Mouse (Mus musculus): Measurements from ENCODE around the gene Zcchc3. TPM values are rescaled to one million over a fixed set of nuclear protein-coding genes. Genes with fewer than 3 reads are reported as not detected.
A peak's percentile ranks its signal among the peaks of the same experiment; 100 is the strongest.
"Not testable (repeated sequence)": the region's sequence is repeated elsewhere in the genome, so short reads cannot be mapped to it uniquely, and the experiment has no call there.

Gene Zcchc3
- total and polyA plus RNA-seq, 3 experiments, result 12.9 to 22.8 (median 21.1) TPM

DNA sequence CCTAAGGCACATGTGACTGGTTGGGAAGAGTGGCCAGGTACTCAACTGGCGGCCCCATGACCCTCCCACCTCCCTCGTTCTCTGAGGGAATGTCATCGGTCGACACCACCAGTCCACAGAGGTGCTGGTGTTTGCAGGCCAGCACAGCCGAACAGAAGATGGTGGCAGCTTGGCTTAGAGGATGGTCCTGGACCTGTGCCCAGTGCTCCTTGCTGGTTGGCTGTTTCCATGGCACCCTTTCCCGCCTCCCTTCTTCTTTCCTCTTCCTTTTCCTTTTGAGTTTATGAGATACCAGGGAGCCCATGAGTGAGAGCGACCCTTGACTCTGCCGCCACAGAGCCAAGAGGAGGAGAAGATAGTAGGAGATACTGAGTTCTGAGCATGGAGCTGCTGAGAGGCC lies 28.5 kb upstream of the Zcchc3 start:
- Histone ChIP-seq H3K4me1 (ENCODE audit: insufficient read depth, low read depth, low read length) (peaks cover 40% of the 10 kb centered on the region), H3K36me3 (replicated peaks) (peaks cover 51% of the 10 kb centered on the region), H3K4me3 (ENCODE audit: low read depth, low read length) (no peak overlapping the region), H3K9me3 (replicated peaks) (no peaks in the 10 kb centered on the region), H3K27me3 (ENCODE audit: insufficient read depth, low read length) (peaks cover 6% of the 10 kb centered on the region; the same call in 1 of the 2 replicates)
- TF ChIP-seq GATA2 (IDR thresholded peaks at IDR 0.05; ENCODE audit: borderline replicate concordance, low read depth, low read length) (no peak), CTCF (IDR thresholded peaks at IDR 0.05; ENCODE audit: low read depth, low read length) (no peak)
- ATAC-seq (ENCODE audit: extremely low read depth, insufficient number of reproducible peaks, low FRiP score, poor library complexity, severe bottlenecking) (no peak), DNase-seq (ENCODE audit: low spot score) (no peak)

DNA sequence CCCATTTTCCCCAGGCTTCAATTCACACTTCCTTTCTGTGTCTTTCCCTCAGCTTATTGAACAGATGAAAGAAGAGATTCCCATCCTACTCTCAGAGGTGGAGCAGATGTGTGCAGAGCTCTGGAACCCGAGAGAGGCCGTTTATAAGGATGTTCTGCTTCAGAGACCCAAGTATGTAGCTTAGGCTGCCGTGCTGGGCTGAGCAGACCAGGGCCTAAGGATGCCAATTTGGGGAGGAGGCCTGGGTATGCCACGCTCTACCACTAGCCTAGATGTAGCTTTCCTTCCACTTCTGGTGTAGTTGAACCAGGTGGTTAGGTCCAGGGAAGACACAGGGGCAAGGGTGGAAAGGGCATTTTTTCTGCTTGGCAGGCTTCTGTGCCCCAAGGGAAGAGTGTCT lies 27.5 kb upstream of the Zcchc3 start:
- ATAC-seq (ENCODE audit: extremely low read depth, insufficient number of reproducible peaks, low FRiP score, poor library complexity, severe bottlenecking), result no peak
- Histone ChIP-seq H3K4me1 (ENCODE audit: insufficient read depth, low read depth, low read length) (peaks cover 42% of the 10 kb centered on the region), H3K9me3 (replicated peaks) (no peaks in the 10 kb centered on the region), H3K27me3 (ENCODE audit: insufficient read depth, low read length) (peaks cover 6% of the 10 kb centered on the region; the same call in 1 of the 2 replicates), H3K36me3 (replicated peaks) (peaks cover 51% of the 10 kb centered on the region), H3K4me3 (ENCODE audit: low read depth, low read length) (no peak overlapping the region)
- DNase-seq (ENCODE audit: low spot score), result no peak
- TF ChIP-seq POLR2AphosphoS5 (IDR thresholded peaks at IDR 0.05; ENCODE audit: insufficient replicate concordance, low read depth, low read length), result no peak
- TF ChIP-seq GATA1 (IDR thresholded peaks at IDR 0.05; ENCODE audit: borderline replicate concordance, low read length), result no peak

DNA sequence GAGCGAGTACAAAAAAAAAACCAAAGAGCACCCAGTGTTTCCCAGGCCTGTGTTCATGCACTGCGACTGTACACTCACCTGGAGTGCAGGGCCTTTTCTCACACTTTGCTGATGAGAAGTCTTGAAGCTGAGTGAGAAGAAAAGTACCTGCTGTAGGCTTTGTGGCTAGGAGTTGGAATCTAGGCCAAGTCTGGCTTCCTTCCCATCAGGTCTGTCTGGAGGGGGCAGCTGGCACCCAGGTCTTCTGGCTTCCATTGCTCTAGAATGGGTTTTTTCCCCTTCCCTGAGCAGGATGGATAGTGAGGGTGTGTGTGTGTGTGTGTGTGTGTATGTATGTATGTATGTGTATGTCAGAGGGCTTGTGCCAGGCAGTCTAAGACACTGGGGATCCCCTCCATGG lies 25.0 kb upstream of the Zcchc3 start:
- DNase-seq (ENCODE audit: low spot score) (no peak), ATAC-seq (ENCODE audit: extremely low read depth, insufficient number of reproducible peaks, low FRiP score, poor library complexity, severe bottlenecking) (no peak)
- Histone ChIP-seq H3K9me3 (replicated peaks) (no peaks in the 10 kb centered on the region), H3K27me3 (ENCODE audit: insufficient read depth, low read length) (peaks cover 6% of the 10 kb centered on the region; the same call in 1 of the 2 replicates), H3K4me1 (ENCODE audit: insufficient read depth, low read depth, low read length) (peaks cover 46% of the 10 kb centered on the region), H3K4me3 (ENCODE audit: low read depth, low read length) (no peak overlapping the region), H3K36me3 (replicated peaks) (peaks cover 51% of the 10 kb centered on the region)
- TF ChIP-seq TAL1 (conservative IDR thresholded peaks at IDR 0.05; ENCODE audit: low read depth, low read length) (no peak), POLR2AphosphoS5 (IDR thresholded peaks at IDR 0.05; ENCODE audit: insufficient replicate concordance, low read depth, low read length) (no peak), CTCF (IDR thresholded peaks at IDR 0.05; ENCODE audit: low read depth, low read length) (no peak), GATA1 (IDR thresholded peaks at IDR 0.05; ENCODE audit: borderline replicate concordance, low read length) (no peak), GATA2 (IDR thresholded peaks at IDR 0.05; ENCODE audit: borderline replicate concordance, low read depth, low read length) (no peak)

DNA sequence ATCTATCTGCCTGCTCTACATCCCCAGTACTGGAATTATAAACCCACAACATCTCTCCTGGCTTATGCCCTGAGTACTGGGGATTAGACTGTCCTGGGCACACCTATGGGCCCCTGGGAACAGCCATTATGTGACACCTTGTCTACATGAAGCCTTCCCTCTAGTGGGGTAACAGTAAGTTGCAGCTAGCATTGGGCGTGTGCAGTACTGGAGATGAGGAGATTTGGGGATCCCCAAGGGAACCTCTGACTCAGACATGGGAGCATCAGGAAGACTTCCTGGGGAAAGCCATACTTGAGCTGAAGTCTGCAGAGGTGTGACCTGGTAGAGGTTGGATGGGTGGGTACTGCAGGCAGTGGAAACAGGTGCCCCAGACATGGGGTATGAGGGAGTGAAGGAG lies 24.1 kb upstream of the Zcchc3 start:
- TF ChIP-seq CTCF (IDR thresholded peaks at IDR 0.05; ENCODE audit: low read depth, low read length), result no peak
- TF ChIP-seq GATA1 (IDR thresholded peaks at IDR 0.05; ENCODE audit: borderline replicate concordance, low read length), result no peak
- no peak for TF ChIP-seq TAL1 (conservative IDR thresholded peaks at IDR 0.05; ENCODE audit: low read depth, low read length)
- no peak for TF ChIP-seq POLR2AphosphoS5 (IDR thresholded peaks at IDR 0.05; ENCODE audit: insufficient replicate concordance, low read depth, low read length)
- no peak for TF ChIP-seq GATA2 (IDR thresholded peaks at IDR 0.05; ENCODE audit: borderline replicate concordance, low read depth, low read length)
- Histone ChIP-seq H3K27me3 (ENCODE audit: insufficient read depth, low read length) (peaks cover 6% of the 10 kb centered on the region; the same call in 1 of the 2 replicates), H3K4me1 (ENCODE audit: insufficient read depth, low read depth, low read length) (peaks cover 45% of the 10 kb centered on the region), H3K36me3 (replicated peaks) (peaks cover 48% of the 10 kb centered on the region), H3K9me3 (replicated peaks) (no peaks in the 10 kb centered on the region), H3K4me3 (ENCODE audit: low read depth, low read length) (no peak overlapping the region)
- DNase-seq (ENCODE audit: low spot score) (no peak), ATAC-seq (ENCODE audit: extremely low read depth, insufficient number of reproducible peaks, low FRiP score, poor library complexity, severe bottlenecking) (no peak)

DNA sequence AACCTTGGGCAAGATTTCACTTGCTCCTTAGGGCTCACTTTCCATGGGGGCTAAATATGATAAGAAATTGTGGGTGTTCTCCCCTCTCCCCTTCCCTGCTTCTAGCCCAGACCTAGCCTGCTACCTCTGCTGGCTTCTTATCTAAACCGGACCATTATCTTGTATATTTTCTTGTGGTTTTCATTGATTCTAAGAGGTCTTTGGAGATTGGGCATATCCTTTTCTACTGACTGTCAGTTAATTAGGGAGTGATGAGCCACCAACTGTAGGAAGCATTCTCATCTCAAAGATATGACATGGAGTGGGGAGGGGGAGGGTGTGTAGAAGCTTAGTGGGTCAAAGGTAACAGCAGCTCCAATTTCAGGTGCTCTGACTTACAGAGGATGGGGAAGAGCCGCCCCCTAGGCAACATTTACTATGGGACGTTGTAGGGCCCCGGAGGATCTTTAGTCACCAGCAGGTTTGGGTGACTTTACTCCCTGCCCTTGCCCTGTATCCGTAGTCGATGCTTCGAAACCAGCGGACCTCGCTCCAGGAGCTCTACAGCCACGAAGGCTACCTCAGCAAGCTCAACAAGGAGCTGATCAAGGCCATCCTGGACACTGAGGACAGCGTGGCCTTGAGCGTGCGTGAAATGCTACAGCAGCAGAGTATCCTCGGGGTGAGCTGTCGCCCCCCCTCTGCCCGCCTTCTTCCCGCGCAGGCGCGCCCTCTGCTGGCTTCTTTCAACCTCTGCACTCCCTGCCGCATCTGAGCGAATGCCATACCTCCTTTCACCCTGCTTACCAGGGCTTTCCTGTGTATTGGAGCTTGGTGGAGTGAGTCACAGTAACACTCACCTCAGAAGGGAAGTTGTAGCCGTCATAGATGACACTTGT lies 22.4 kb upstream of the Zcchc3 start:
- H3K4me1 ChIP-seq (ENCODE audit: insufficient read depth, low read depth, low read length), result peaks cover 48% of the 10 kb centered on the region
- no peaks in the 10 kb centered on the region for H3K9me3 ChIP-seq (replicated peaks)
- TF ChIP-seq GATA1 (IDR thresholded peaks at IDR 0.05; ENCODE audit: borderline replicate concordance, low read length), result no peak
- TF ChIP-seq CTCF (IDR thresholded peaks at IDR 0.05; ENCODE audit: low read depth, low read length), result peak; percentile 95
- H3K36me3 ChIP-seq (replicated peaks), result peaks cover 40% of the 10 kb centered on the region
- peak; percentile 47 for ATAC-seq (ENCODE audit: extremely low read depth, insufficient number of reproducible peaks, low FRiP score, poor library complexity, severe bottlenecking)
- peaks cover 2% of the 10 kb centered on the region for H3K27me3 ChIP-seq (ENCODE audit: insufficient read depth, low read length)
- peak; percentile 51 for DNase-seq (ENCODE audit: low spot score)
- H3K4me3 ChIP-seq (ENCODE audit: low read depth, low read length), result peak overlapping the region; percentile 68

DNA sequence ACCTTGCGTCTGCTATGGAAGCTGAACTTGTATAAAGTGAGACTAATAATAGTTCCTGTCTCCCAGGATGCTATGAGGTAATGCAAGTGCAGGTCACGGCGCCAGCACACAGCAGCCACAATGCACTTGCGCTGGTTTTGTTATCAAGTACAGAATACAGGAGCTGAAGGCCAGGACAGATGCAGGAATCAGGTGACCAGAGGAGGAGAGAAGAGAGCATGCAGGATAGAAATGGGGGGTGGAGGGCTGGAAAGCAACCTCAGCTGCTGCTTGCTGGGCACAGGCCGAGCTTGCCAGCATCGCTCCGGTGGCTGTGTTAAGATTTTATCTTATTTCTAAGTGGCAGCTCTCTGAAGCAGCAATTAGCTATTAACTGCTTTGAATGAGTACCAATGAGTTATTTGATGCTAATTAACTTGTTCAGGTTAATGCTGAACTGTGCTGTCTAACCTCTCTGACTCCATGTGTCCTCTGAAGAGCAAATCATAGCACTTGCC lies 21.6 kb upstream of the Zcchc3 start:
- TF ChIP-seq CTCF (IDR thresholded peaks at IDR 0.05; ENCODE audit: low read depth, low read length) (no peak), TAL1 (conservative IDR thresholded peaks at IDR 0.05; ENCODE audit: low read depth, low read length) (no peak), GATA1 (IDR thresholded peaks at IDR 0.05; ENCODE audit: borderline replicate concordance, low read length) (no peak), POLR2AphosphoS5 (IDR thresholded peaks at IDR 0.05; ENCODE audit: insufficient replicate concordance, low read depth, low read length) (no peak), GATA2 (IDR thresholded peaks at IDR 0.05; ENCODE audit: borderline replicate concordance, low read depth, low read length) (no peak)
- Histone ChIP-seq H3K4me1 (ENCODE audit: insufficient read depth, low read depth, low read length) (peaks cover 49% of the 10 kb centered on the region), H3K4me3 (ENCODE audit: low read depth, low read length) (peak overlapping the region; percentile 37; the same call in 1 of the 2 replicates), H3K9me3 (replicated peaks) (no peaks in the 10 kb centered on the region), H3K36me3 (replicated peaks) (peaks cover 39% of the 10 kb centered on the region), H3K27me3 (ENCODE audit: insufficient read depth, low read length) (peaks cover 2% of the 10 kb centered on the region)
- DNase-seq (ENCODE audit: low spot score) (no peak), ATAC-seq (ENCODE audit: extremely low read depth, insufficient number of reproducible peaks, low FRiP score, poor library complexity, severe bottlenecking) (no peak)

DNA sequence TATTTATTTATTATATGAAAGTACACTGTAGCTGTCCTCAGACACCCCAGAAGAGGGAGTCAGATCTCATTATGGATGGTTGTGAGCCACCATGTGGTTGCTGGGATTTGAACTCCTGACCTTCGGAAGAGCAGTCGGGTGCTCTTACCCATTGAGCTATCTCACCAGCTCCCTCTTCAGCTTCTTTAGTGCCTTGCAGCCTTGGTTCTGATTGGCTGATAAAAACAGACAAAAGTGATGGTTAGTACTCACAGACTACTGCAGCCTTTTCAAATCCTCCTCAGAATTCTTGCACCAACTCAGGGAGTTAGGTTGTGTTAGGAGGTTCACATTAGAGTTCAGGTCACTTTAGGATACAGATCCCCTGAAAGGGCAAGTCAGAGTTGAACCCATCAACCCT lies 13.7 kb upstream of the Zcchc3 start:
- not testable (repeated sequence) for ATAC-seq (ENCODE audit: extremely low read depth, insufficient number of reproducible peaks, low FRiP score, poor library complexity, severe bottlenecking); H3K4me3 ChIP-seq (ENCODE audit: low read depth, low read length); H3K9me3 ChIP-seq (replicated peaks); DNase-seq (ENCODE audit: low spot score); H3K27me3 ChIP-seq (ENCODE audit: insufficient read depth, low read length)
- Histone ChIP-seq H3K36me3 (replicated peaks) (peaks cover 31% of the 10 kb centered on the region), H3K4me1 (ENCODE audit: insufficient read depth, low read depth, low read length) (peaks cover 11% of the 10 kb centered on the region)

All from G1E (cell line).